ENCODE assay signal across 7 mouse cellular contexts in the genomic region with DNA sequence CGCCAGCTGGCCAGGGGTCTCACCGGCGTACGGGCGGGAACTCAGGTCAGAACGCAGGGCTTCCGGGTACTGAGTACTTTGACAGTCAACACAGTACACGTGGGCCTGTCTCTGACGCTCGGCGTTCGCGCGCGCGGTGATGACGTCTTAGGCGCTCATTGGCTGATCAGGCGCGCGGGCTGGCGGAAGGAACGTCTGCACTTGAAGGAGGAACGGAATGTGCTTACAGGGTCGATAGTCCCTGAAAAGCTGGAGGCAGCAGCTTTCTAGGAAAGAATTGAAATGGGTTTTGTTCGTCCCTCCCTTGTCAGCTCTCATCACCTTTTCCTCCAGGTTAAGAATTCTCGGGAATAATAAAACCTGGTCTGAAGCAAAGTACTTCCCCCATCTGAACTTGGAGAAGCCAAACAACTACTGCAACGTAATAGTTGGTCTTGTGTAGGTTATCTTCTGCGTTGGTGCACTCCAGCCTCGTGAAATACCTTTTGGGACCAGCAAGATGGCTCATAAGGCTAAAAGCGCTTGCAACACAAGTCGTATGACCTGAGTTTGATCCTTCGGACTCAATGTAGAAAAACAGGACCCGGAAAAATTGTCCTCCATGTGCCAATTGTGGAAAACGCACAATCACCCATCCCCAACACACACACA. TPM values are rescaled to one million over a fixed set of nuclear protein-coding genes. Genes with fewer than 3 reads are reported as not detected.
DNase-seq lines count a peak whose midpoint lies in the region; ATAC-seq and TF ChIP-seq lines count a peak whose summit lies in the region.

A gene (minus strand): TSS at position 130 of the 651 bp plus-strand sequence.

- peak; percentile 96 for DNase-seq in adrenal gland, postnatal 25 days
- DNase-seq in heart, adult 18-20 months = peak; percentile 97 to 99
- DNase-seq in kidney, adult 2 months = peak; percentile 98
- peak; percentile 89 to 96 for DNase-seq in spleen, adult 2 months (ENCODE audit: low read depth in 1 of 2, low spot score in 2 of 2)

- no peaks in the 10 kb centered on the region for H3K36me3 ChIP-seq in embryonic facial prominence, embryonic 12.5 days
- no peaks in the 10 kb centered on the region for H3K36me3 ChIP-seq in kidney, adult 2 months (ENCODE audit: control insufficient read depth, insufficient read depth, low read length)
- no peaks in the 10 kb centered on the region for H3K36me3 ChIP-seq in limb, embryonic 12.5 days
- H3K36me3 ChIP-seq in midbrain, embryonic 15.5 days (replicated peaks) = no peaks in the 10 kb centered on the region
- H3K36me3 ChIP-seq in spleen, adult 2 months (ENCODE audit: control insufficient read depth, insufficient read depth, low read length) = no peaks in the 10 kb centered on the region

- peak within 1 kb of the TSS; percentile 46; the same call in 1 of the 2 replicates for H3K27ac ChIP-seq in embryonic facial prominence, embryonic 12.5 days
- peak within 1 kb of the TSS; percentile 58; the same call in 1 of the 2 replicates for H3K27ac ChIP-seq in kidney, adult 2 months (ENCODE audit: insufficient read depth, low read depth, low read length)
- peak within 1 kb of the TSS; percentile 54; the same call in 1 of the 2 replicates for H3K27ac ChIP-seq in limb, embryonic 12.5 days
- peak within 1 kb of the TSS; percentile 61 for H3K27ac ChIP-seq in midbrain, embryonic 15.5 days
- H3K27ac ChIP-seq in spleen, adult 2 months (ENCODE audit: insufficient read depth, low read length) = peak within 1 kb of the TSS; percentile 58; the same call in 1 of the 2 replicates

- H3K4me1 ChIP-seq in embryonic facial prominence, embryonic 12.5 days = peaks cover 19% of the 10 kb centered on the region
- peaks cover 13% of the 10 kb centered on the region for H3K4me1 ChIP-seq in kidney, adult 2 months (ENCODE audit: control insufficient read depth, insufficient read depth, low read length)
- H3K4me1 ChIP-seq in limb, embryonic 12.5 days (replicated peaks) = peaks cover 18% of the 10 kb centered on the region
- H3K4me1 ChIP-seq in midbrain, embryonic 15.5 days = peaks cover 48% of the 10 kb centered on the region
- peaks cover 11% of the 10 kb centered on the region for H3K4me1 ChIP-seq in spleen, adult 2 months (ENCODE audit: control insufficient read depth, insufficient read depth, insufficient read length)

- no peak for TF ChIP-seq POLR2A in kidney, adult 2 months (IDR thresholded peaks at IDR 0.05; ENCODE audit: low read depth, low read length)
- peak; percentile 44; the same call in 1 of the 2 replicates for TF ChIP-seq POLR2A in spleen, adult 2 months (IDR thresholded peaks at IDR 0.05; ENCODE audit: low read depth, low read length)

- no peak for TF ChIP-seq CTCF in kidney, adult 2 months (conservative IDR thresholded peaks at IDR 0.05; ENCODE audit: insufficient read depth, insufficient read length, low read depth, low read length)
- no peak for TF ChIP-seq CTCF in spleen, adult 2 months (IDR thresholded peaks at IDR 0.05; ENCODE audit: extremely low read depth, insufficient read depth, insufficient read length, insufficient replicate concordance)

- ATAC-seq in embryonic facial prominence, embryonic 12.5 days (ENCODE audit: insufficient number of reproducible peaks, insufficient read depth, low FRiP score, low TSS enrichment) = peak; percentile 85
- peak; percentile 78 for ATAC-seq in limb, embryonic 12.5 days (ENCODE audit: insufficient number of reproducible peaks, insufficient read depth, low FRiP score, low TSS enrichment, low read depth)
- peak; percentile 90 for ATAC-seq in midbrain, embryonic 15.5 days (replicated peaks)

- WGBS in embryonic facial prominence, embryonic 12.5 days = 7% methylated on average over 35 of the region's 35 CpGs
- 7% methylated on average over 35 of the region's 35 CpGs for WGBS in kidney, adult 2 months
- 7% methylated on average over 35 of the region's 35 CpGs for WGBS in limb, embryonic 12.5 days
- WGBS in midbrain, embryonic 15.5 days = 7% methylated on average over 35 of the region's 35 CpGs
- WGBS in spleen, adult 2 months = 6% methylated on average over 35 of the region's 35 CpGs

- peak within 1 kb of the TSS; percentile 99 for H3K4me2 ChIP-seq in embryonic facial prominence, embryonic 12.5 days (replicated peaks)
- peak within 1 kb of the TSS; percentile 99 for H3K4me2 ChIP-seq in limb, embryonic 12.5 days
- H3K4me2 ChIP-seq in midbrain, embryonic 15.5 days = peak within 1 kb of the TSS; percentile 95

- H3K9me3 ChIP-seq in embryonic facial prominence, embryonic 12.5 days = no peaks in the 10 kb centered on the region
- no peaks in the 10 kb centered on the region for H3K9me3 ChIP-seq in limb, embryonic 12.5 days
- H3K9me3 ChIP-seq in midbrain, embryonic 15.5 days = no peaks in the 10 kb centered on the region

- peak within 1 kb of the TSS; percentile 95 for H3K4me3 ChIP-seq in embryonic facial prominence, embryonic 12.5 days
- H3K4me3 ChIP-seq in kidney, adult 2 months (ENCODE audit: insufficient read depth, low read depth, low read length) = peak within 1 kb of the TSS; percentile 88
- H3K4me3 ChIP-seq in limb, embryonic 12.5 days (replicated peaks) = peak within 1 kb of the TSS; percentile 87
- H3K4me3 ChIP-seq in midbrain, embryonic 15.5 days = peak within 1 kb of the TSS; percentile 95
- H3K4me3 ChIP-seq in spleen, adult 2 months (ENCODE audit: extremely low read depth, insufficient read depth, insufficient read length) = peak within 1 kb of the TSS; percentile 88

- peak within 1 kb of the TSS; percentile 60 for H3K9ac ChIP-seq in embryonic facial prominence, embryonic 12.5 days
- peak within 1 kb of the TSS; percentile 62 for H3K9ac ChIP-seq in limb, embryonic 12.5 days (replicated peaks)
- peak within 1 kb of the TSS; percentile 64 for H3K9ac ChIP-seq in midbrain, embryonic 15.5 days

- H3K27me3 ChIP-seq in embryonic facial prominence, embryonic 12.5 days = no peaks in the 10 kb centered on the region
- H3K27me3 ChIP-seq in kidney, adult 2 months (replicated peaks; ENCODE audit: control insufficient read depth, insufficient read depth, low read length) = no peaks in the 10 kb centered on the region
- H3K27me3 ChIP-seq in limb, embryonic 12.5 days = no peaks in the 10 kb centered on the region
- no peaks in the 10 kb centered on the region for H3K27me3 ChIP-seq in midbrain, embryonic 15.5 days (replicated peaks)
- H3K27me3 ChIP-seq in spleen, adult 2 months (ENCODE audit: control insufficient read depth, insufficient read depth, low read length) = no peaks in the 10 kb centered on the region

RNA-seq across cellular contexts. Expression of the gene that starts here (rescaled TPM):
- total RNA-seq in adrenal gland, postnatal 25 days (2021) = 17.9 and 23.3 TPM in 2 replicates
- 18.2 and 19.7 TPM in 2 replicates for polyA plus RNA-seq in embryonic facial prominence, embryonic 12.5 days (2016; fragmentation: Nextera tagmentation; extraction: Ambion mirVana)
- 10 to 100 TPM; 11.7 to 13.8 TPM for total RNA-seq in heart, adult 18-20 months (2021)
- 16.1 and 16.6 TPM in 2 replicates for polyA plus RNA-seq in kidney, adult 2 months (2012; rRNA removed)
- polyA plus RNA-seq in limb, embryonic 12.5 days (2016; fragmentation: Nextera tagmentation; extraction: Ambion mirVana) = 18.4 and 19.1 TPM in 2 replicates
- polyA plus RNA-seq in midbrain, embryonic 15.5 days (2015; fragmentation: Nextera tagmentation; extraction: Ambion mirVana) = 17.3 and 20.0 TPM in 2 replicates
- polyA plus RNA-seq in spleen, adult 2 months (2012; rRNA removed) = 9.5 and 10.9 TPM in 2 replicates

Comparison
In these comparisons a context has a peak if more than half of its experiments do, and no peak if none do; other contexts are left out.
1. Peak in every context shown above with its lines: DNase-seq, ATAC-seq, H3K4me3 ChIP-seq and H3K27ac ChIP-seq.